Mouse (Mus musculus) liver, adult (tissue): Measurements from ENCODE around the gene Ppp1r32.

Experiments
- GATA4 ChIP-seq: IDR thresholded peaks from 2 replicates; pipeline ENCODE4 v1.6.1; 2014; ENCODE audit warnings: mild to moderate bottlenecking, low read length; ENCODE audit not compliant: insufficient replicate concordance

Gene Ppp1r32

DNA sequence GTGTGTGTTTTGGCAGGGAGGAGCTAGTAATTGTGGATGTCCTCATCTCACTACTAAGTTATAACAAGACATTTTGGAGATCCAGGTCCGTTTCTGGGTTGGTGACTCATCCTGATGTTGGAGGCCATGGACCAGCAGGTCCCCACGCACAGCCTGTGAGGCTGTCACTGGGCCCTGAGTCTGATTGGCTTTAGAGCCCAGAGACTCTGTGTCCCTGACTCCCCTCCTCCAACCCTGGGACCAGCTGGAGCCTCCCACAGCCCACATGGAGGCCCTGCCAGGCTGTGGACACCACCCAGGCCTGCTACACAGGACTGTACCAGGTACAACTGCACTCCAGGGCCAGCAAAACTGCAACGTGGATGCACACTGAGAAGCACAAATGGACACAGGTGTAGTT, 9.8 kb downstream of the Ppp1r32 start:
- no peak for TF ChIP-seq GATA4

DNA sequence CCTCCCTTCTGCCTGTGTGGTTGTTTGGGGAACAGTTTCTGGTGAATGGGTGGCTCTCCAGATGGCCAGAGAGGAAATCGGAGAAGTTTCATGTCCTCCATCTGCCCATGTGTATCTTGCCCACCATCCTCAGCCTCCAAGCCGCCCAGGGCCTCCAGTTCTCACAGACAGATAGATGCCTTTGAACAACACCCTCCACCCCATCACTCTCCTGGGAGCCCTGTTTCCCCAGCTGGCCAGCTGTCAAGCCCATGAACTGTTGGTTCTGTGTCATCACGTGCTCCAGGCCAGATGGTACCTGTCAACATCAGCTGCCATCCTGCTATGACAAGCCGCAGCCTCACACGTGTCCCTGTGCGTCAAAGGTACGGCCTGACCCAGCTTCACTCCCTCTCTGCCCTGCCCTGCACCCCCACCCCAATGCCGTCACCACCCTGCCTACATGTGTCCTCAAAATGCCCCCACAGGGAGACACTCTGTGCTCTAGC, 13.5 kb downstream of the Ppp1r32 start:
- no peak for TF ChIP-seq GATA4

DNA sequence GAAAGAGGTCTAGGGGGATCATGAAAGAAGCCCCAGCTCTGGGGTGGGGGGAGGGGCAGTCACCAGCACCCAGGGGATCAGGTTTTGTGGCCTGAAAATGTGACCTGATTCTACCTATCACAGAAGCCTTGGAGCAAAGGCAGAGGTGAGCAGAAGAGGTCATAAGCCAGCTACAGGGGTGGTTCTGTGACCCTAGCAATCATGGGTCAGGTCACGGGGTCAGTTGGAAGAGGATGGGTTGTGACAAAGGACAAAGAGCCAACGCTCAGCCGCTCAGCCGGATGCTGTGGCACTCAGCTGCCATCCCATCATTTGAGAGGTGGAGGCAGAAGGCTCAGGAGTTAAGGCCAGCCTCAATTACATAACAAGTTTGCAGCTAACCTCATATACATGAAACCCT, 18.3 kb downstream of the Ppp1r32 start:
- no peak for TF ChIP-seq GATA4

DNA sequence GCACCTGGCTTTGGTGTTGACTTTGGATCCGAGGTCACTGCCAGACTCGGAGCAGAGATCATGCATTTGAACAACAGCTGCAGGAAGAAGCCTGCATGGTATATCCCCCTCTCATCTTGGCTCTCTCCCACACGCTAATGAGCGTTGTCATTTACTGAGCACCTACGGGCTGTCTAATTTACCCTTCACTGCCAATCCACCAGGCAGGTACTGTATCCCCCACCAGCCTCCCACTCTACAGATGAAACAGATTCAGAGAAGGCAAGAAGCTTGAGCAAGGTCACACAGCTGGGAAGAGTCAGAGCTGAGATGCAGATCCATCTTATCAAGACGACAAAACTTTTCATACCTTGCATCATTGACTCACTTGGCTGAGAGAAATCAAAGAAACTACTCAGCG, 21.1 kb downstream of the Ppp1r32 start:
- TF ChIP-seq GATA4: no peak

DNA sequence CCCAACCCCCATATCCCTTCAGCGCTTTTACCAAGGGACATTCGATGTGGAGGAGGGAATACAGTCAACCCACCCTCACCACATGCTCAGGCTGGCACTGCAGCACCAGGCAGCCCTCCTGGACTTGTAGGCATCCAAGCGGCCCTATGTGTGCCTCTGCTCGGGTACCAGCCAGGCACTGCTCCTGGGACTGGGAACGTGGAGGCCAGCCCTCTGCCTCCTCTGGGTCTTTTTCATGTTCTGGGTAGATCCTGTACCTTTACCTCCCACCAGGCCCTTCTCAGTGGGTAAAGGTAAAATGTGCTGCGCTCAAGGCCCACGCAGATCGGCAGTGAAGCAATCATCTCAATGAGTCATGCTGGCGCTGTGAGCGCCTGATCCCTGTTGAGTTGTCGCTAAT, 22.8 kb downstream of the Ppp1r32 start:
- TF ChIP-seq GATA4: no peak

DNA sequence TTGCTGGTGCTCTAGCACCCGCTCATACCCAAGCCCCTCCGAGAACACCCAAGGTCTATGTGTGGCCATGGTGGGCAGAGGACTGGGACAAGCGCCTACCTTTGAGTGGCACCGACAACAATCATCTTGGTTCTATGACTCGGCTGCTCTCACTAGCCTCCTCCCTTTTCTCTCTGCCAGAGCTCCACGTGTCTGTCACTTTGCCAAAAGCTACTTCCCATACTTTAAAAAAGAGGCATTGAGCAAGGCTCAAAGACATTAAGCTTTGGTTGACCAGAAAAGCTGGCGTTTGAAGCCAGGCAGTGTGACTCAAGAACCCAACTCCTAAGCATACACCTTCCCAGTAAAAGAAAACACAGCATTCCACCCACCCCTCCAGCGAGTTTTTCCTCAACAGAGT, 24.6 kb downstream of the Ppp1r32 start:
- TF ChIP-seq GATA4: no peak

DNA sequence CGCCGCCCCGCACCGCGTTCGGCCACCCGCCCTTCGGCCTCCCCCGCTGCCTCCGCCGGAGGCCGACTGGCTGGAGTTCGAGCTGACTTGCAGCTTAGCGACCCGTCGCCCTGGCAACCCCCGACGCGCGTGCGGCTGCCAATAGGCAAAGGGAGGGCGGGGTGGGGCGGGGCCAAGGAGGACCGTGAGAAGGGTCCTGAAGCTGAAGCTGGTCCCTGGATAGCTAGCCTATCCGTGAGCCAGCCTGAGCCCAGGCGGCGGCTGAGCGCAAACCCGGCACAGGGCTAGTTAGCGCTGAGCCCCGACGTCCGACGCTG, 25.3 kb downstream of the Ppp1r32 start:
- no peak for TF ChIP-seq GATA4

DNA sequence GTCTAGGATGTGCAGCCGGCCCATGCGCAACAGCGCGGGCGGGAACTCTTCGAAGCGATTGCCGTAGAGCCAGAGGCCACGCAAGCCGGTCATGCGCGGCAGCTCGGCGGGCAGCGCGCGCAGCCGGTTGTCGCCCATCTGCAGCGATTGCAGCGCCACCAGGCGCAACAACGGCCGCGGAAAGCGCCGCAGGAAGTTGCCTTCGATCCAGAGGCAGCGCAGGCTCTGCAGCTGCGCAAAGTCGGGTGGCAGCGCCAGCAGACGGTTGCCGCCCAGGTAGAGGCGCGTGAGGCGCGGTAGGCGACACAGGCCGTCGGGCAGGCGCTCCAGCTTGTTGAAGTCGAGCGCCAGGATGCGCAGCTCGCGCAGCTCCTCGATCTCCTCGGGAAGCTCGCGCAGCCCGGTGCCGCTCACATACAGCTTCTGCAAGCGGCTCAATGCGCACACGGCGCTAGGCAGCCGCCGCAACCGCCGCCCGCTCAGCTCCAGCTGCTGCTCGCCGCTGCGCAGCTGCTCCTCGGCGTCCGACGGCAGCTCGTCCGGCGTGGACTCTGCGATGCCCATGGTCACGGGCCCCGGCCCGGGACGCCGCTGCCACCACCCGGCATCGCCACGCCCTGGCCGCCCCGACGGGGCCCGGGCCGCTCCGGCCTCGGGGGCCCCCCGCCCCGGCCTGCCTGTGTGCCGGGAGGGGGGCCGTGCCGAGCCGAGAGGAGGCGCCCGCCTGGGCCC, 25.8 kb downstream of the Ppp1r32 start, which contains the start of gene Lrrc10b:
TSS of gene Lrrc10b (minus strand) at position 722 of the 732 bp plus-strand sequence.
- TF ChIP-seq GATA4: no peak

DNA sequence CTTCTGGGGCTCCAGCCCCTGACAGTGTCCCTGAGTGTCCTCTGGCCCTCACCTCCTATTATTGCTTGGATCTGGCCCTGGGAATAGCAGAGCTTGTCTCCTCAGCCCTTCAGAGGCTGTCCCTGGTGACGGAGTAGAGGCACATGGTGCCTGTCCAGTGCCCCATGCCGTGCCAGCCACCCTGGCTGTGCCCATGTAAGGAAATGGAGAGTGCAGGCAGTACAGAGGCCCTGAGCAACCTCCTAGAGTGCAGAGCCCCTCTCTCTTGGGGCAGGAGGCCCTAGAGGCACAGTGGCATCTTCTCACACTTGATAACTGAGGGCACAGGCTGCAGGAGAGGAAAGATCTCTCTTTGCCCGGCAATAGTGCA, 27.3 kb downstream of the Ppp1r32 start:
- no peak for TF ChIP-seq GATA4

DNA sequence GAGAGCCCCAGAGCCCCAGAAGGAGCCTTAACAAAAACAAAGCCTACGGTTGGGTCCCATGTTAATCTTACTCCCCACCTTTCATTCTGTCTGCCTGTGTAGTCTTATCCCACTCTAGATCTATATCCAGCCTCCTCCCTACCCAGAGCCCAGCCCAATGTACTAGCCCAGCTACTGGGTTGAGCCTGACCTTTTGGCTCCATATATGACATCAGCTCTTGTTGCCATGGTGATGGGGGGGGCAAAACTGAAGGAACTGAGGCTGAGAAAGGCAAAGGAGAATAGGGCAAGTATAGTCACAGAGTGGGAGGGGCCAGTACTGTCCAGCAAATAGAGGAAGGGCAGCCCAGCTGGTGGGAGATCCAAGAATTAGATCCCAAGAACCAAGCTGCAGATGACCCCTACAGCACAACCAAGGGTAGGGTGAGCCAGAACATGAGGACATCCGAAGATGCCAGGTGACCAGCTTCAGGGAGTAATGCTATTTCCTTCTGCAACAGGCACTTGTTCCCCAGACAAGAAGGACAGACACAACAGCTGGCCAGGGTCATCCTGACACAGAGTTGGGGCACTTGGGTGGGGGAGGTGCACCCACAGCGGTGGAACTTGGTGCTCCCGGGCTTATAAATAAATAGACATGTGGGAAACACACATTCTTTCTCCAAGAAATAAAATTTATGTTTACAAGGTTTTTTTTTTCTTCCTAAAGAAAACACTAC, 27.9 kb downstream of the Ppp1r32 start:
- no peak for TF ChIP-seq GATA4

DNA sequence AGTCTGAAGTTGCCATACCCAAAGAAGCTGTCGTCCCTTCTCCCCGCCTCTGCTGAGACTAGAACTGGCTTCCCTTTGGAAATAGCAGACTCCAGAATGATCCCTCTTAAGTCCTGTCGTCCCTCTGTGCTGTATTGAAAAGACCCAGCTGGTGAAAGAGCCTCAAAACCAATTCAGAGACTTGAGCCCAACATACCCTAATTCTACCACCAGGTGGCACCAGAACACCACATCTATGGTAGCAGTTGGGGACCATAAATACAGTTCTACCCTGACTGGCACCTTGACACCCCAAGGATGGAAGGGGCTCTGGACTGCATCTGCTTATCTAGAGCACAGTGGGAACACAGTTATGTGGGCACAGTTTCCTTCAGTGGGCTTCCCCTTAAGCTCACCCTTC, 33.0 kb downstream of the Ppp1r32 start:
- TF ChIP-seq GATA4: no peak

DNA sequence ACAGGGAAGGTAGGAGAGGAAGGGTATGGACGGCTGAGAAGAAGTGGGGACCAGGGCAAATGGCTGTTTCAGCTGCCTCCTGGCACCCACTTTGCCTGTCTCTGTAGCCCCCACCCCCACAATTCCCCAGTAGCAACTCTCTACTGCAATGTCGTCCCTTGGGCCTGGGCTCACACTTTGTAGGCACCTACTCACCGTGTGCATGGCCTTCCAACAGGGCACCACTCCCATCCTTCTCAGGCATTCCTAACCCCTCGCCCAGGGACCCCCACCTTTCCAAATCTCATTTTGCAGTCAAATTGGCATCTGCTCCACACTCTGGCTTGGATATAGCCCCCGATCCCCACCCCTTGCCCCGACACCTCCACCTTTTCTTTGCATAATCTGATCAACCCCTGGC, 33.5 kb downstream of the Ppp1r32 start:
- no peak for TF ChIP-seq GATA4

DNA sequence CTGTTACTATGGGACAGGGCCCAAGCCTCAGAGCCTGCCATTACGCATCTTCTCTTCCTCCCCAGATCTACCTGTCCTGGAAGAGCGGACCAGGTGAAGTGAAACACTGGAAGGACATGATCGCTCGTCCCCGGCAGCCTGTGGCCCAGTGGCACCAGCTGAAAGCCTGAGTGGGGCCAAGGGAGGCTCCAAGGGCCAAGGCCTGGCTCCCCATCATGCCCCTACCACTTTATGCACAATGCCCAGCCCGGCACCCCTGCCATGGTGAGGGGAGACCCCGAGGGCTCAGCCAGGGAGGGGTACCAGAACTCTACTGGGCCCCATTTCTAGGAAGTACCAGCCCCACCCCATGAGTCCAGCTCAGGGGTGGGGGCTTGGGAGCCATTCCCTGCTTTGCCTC, 34.5 kb downstream of the Ppp1r32 start:
- no peak for TF ChIP-seq GATA4

DNA sequence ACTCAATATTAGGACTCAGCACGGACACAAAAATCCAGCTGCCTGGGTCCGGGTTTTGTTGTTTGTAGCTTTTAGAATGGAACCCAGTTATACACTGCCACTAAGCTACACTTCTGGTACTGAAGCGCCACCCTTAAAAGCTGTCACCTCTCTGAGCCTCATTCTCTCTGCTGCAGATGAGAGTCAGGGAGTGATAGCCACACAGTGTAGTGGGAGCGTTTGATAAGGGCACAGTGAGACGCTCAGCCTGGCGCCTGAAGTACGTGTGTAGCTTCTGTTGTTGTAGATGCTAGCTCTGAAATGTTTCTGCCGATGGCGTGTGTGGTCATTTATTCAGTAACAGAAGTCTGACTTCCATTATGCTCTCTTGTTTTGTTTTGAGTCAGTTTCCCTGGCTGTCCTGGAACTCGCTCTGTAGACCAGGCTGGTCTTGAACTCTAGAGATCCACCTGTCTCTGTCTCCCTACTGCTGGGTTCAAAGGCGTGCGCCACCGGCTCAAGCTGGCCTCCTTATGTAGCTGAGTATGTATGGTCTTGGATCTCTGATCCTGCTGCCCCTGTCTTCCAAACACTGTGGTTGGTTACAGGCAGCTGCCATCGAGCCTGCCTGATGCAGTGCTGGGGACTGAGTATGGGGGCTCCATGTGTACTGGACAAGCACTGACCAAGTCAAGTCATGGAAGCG, 37.9 kb downstream of the Ppp1r32 start:
- no peak for TF ChIP-seq GATA4

DNA sequence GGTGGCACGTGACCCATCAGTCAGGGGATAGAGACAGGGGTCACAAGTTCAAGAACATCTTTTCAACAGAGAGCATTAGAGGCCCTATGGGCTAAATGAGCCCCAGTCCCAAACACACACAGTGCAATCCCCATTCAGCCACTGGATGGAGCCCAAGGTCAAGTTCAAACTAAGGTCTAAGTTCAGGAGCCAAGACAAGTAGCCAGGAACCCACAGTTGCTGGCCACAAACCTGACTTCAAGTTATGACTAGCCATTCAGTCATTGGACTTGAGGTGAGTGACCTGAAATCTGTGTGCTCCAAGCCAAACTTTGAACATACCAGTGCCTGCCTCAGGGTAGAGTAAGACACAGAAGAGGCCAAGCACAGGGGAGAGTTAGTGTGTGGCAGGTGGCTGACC, 45.2 kb downstream of the Ppp1r32 start:
- no peak for TF ChIP-seq GATA4

DNA sequence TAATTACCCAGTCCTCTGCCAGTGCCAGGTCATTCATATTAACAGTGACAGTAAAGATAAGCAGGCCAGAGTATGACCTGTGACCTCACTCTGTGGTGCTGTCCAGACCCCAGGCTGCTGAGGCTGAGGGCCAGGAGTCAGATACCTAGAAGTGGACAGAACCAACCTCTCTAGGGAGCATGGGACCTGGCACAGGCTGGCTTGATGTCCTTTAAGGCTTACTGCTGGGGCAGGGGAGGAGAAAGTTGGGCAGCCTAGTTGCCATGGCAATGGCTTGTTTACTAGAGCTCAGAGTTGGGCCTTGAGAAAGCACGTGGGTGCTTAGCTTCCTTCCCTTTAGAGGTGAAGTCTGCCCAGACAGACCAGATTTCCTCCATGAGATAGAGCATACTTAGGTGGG, 46.0 kb downstream of the Ppp1r32 start:
- TF ChIP-seq GATA4: no peak
